Mouse (Mus musculus) 3T3-L1 (cell line): ENCODE measurements around the gene Gmfb.

Source experiments
- DNase-seq: peaks from one replicate; pipeline ENCODE4 v3.0.0-alpha.2; 2015; ENCODE audit warnings: low read depth, low spot score

Gmfb gene

DNA sequence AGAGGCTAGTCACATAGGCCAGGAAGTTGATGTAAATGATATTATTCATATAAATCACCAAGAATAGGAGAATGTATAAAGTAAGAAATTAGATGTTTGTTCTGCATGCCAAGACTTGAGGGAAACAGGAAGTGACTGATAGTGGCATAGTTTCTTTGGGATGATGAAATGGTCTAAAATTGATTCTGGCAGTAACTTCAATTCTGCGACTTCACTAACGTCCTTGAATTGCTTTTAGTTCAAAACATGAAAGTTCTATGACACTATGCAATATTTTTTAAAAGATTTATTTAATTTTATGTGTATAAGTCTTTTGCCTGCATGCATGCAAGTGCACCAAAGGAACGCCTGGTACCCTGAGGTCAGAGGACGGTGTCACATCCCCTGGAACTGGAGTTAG, 18.8 kb downstream of the Gmfb start:
- DNase-seq, result no peak

DNA sequence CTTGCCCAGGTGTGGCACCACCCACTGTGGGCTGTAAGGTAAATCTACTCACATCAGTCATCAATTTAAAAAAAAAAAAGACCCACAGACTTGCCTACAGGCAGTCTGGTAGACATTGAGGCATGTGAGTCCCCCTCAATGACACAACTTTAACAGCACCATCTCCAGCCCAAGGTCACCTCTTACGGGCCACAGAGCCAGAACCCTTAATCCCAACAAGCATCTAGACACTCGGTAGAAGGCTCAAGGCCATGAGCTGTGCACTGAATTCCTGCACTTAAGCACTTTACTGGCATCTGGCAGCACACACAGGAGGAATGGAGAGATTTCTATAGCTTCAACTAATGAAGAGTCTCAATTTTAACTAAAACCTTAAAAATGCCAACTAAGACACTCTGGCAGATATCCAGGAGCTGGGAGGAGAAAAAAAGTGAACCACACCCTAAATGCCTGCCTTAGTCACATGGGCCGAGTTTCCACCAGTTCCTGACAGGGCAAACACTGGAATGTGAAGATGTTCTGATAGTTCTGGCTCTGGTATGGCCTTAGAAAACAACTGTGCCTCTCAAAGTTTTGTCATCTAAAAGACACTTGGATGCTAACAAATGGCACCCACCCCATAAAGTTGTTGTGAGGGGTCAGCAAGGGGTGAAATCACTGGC, 21.2 kb downstream of the Gmfb start:
- DNase-seq, result peak; percentile 73

DNA sequence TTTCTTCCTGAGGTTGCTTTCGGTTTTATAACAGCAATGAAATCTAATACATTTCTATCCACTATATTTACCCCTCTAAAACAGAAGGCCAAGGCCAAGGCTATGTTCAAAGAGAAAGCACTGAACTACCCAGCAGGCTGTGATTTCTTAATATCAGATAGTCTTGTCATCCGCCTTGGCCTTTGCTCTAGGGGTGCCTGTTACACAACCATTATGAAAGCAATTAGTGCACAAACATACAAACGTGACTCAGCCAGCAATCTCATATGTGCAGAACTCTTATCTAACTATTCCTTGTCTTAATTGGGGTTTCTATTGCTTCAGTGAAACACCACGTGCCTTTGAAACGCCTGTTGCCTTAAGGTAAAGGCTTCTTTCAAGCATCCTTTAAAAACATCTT, 27.9 kb downstream of the Gmfb start:
- DNase-seq, result no peak

DNA sequence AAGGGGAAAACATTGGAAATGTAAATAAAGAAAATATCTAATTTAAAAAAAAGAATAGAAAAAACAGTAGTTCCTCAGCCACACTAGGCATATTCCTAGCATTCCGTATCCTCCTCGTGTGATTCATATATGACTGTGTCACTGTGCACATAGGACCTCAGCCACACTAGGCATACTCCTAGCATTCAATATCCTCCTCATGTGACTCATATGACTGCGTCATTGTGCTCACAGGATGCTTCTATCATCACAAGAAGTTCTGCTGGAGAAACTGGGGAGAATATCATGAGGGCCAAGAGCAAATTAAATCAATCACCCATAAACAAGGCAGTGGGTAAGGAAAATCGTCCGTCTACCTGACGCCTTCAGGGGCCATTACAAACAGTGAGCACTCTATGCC, 31.3 kb downstream of the Gmfb start:
- peak; percentile 75 for DNase-seq

DNA sequence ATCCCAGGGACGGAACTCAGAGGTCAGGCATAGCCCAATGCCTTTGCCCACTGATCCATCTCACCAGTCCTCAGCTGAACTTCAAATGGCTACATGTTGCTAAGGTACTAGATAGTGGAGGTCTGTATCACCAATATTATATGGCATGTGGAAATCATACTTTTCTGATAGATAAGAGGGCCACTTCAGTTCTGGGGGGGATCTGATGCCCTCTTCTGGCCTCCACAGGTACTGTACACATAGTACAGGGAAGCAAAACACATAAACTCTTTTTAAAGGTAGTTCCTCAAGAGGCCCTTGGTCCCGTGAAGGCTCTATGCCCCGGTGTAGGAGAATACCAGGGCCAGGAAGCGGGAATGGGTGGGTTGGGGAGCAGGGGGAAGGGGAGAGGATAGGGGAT, 31.7 kb downstream of the Gmfb start:
- DNase-seq, result peak; percentile 42

DNA sequence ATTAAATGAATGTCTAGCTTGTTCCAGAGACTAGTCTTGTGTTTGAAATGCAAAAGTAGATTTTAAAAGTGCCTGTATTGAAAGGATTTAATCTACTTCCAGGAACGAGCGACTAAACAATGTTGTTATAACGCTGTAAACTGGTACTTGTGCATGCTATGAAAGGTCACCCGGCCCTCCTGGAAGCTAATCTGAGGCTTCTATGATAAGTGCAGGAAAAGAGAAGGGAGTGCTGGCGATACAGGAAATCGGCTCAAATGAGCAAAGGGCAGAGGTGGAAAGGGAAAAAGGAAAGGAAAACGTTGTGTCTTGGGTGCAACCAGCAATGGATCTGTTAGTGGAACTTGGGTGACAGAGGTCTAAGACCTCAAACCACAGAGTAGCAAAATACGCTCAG, 33.5 kb downstream of the Gmfb start:
- DNase-seq, result peak; percentile 13

DNA sequence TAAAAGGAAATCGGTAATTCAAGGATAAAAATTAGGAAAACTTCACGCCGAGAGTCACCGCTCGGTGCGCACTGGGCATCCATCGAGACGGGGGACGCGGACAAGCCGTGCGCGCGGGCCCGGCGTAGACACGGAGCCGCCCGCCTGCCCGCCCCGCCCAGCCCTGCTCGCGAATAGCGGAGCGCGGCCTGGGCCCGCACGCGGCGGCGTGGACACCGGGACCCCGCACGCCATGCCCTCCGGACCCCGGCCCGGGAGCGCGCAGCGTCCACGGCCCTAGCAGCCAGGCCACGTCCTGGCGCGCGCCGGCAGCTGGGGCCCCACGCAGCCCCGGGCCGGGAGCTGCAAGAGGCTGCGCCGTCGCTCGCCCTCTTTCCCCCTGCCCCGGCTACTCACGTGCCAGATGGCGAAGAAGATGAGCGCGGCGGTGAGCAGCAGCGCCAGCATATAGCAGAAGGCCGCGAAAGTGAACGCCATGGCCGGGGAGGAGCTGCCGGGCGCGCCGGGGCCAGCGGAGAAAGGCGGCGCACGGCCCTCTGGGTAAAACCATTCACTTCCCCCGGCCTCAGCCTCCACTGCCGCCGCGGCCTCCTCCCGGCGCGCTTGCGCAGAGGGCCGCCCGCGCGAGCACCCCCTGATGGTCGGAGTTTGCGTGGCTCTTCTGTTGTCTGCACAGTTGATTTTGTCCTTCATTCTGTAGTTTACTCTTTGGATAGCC, 34.1 kb downstream of the Gmfb start, which contains the start of gene Cnih1:
Cnih1 (minus strand) TSS at position 625 of the 718 bp plus-strand sequence.
- DNase-seq, result peak; percentile 79

DNA sequence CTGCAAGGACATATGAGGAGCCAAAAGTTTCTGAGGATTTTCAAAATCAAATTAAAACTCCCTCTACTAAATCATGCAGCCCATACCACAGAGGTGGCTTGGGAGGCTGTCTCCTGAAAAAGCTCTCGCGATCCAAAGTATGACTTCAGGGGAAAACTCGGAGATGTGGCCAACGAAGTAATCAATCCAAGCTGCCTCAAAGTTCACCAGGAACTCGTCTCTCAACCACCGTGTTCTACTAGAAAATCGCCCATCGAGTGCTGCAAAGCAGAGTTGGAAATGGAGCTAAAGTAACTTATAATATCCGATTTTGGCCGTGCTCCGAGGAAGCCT, 34.6 kb downstream of the Gmfb start:
- DNase-seq, result peak; percentile 56

DNA sequence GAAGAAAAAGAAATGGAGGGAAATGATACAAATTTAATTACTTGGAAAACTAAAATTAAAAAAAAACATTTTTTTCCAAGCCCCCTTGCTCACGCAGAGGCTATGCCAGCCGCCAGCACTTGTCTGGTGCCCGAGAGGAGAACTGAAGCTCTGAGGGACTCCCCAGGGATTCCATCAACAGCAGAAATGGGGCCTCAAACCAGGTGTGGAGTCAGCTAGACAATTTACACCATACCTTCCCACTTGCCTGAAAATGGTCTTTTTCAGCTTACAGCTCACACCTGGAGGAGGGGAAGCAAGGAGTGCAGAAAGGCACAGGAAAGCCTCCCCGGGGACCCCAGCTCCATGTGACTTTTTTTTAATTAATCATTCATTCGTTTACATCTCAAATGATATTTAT, 36.8 kb downstream of the Gmfb start:
- no peak for DNase-seq

DNA sequence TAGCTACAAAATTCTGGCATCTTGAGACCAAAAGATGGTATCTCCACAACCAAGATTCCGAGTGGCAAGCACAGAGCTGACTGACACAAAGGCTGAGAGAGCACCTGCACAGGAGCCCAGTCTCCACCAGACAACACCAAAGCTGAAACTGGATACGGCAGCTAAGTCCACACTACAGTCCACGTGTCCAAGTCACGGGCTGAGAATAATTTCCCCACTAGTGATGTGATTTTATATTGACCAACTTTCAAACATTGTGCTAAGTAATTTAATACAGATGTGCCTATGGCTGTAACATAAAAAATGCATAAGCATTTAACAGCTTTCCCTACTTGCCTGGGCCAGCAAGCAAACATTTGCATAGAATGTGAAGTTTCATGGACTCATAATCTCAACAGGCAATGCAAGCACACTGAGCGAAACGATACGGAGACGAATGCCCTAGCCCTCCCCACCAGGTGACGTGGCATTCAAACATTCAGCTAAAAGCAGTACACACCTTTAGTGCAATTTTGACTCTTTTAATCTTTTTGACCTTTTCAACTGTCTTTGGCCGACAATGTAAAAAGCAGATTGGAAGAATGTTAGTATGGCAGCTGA, 38.6 kb downstream of the Gmfb start:
- DNase-seq, result no peak

DNA sequence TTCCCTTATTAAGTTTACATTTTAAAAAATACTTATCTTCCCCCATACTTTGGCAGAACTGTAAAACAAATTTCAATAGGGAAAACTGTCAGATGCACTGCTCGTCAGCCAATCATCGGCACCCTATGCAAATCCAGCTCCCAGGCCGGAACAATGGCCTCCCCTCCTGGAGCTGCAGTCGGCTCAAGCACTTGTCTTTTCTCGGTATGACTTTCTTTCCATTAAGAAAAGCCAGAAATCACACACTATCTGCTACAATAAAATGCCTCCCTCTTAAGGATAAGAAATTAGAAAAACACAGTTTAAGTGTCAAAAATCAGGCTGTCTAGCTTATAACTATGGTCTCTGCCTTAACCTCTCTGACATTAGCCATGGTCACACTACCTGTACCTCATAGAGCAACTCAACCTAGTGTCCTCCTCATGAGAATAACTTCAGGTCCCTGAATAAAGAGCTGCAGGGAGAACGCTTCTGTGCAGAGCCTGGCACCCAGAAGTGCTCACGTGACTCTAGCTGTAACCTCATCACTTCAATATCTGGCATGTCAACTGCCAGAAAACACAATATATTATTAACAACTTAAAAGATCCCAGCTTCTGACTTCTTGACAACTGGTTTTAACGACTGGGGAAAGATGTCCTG, 39.7 kb downstream of the Gmfb start:
- no peak for DNase-seq

DNA sequence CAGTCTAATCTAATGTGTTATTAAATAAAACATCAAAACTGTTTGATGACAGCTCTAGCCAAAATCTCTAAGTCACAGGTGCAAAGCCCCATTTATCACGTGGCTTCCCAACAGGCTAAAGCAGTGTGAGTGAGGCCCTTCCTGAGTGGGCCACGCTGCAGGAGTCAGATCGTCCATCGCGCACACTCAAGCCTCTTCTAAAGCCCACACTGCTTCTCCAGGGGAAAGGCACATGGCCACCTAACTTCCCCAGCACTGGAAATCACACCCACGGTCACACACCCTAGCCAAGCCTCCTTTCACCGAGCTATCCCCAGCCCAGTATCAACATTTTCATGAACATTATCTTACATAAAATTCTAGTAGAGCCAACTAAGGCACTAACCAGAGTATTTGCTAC, 41.0 kb downstream of the Gmfb start:
- no peak for DNase-seq

DNA sequence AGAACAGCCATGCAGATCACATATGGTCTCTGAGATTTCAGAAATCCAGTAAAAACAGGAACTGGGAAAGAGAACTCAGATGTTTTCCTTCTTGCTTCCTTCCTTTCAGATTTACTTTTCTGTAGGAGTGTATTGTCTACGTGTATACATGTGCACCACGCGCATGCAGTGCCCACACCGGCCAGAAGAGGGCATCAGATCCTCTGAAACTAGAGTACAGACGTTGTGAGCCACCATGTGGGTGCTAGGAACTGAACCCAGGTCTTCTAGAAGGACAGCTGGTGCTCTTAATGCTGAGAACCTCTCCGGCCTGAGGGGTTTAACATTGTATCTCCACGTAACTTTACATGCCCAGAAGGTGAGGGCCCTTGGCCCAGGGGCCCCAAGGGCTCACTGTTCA, 42.8 kb downstream of the Gmfb start:
- no peak for DNase-seq

DNA sequence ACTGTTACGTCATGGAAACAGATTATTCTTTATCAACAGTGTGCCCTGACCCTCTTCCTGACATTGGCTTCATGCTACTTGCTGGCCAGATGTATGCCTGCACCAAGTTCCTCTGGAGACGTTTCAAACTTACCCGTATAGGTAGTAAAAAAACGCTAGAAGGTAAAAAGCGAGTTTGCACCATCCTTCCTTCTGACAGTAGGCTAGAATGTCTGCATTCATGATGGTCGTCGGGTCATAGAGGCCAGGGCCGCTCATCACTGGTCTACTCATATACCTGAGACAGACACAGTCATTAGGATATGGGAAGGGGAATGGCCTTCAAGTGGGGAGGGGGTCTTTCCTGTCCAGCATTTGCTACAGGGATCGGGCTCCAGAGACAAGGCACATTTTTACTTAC, 43.3 kb downstream of the Gmfb start:
- no peak for DNase-seq

DNA sequence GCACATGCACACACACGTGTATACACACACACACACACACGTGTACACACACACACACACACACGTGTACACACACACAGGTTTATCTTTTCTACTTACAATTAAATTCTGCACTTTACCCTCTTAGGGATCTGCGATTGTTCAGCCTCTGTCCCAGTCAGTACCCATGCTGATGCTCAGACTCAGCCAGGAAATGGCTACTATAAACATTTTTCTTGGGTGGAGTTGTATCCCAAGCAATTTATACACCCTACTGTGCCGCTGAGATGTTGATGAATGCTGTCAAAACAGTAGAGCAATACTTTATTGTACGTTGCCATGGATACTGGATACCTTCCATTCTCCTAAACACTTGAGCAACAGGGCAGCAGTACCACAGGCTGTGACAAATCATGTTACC, 52.0 kb downstream of the Gmfb start:
- DNase-seq, result no peak

DNA sequence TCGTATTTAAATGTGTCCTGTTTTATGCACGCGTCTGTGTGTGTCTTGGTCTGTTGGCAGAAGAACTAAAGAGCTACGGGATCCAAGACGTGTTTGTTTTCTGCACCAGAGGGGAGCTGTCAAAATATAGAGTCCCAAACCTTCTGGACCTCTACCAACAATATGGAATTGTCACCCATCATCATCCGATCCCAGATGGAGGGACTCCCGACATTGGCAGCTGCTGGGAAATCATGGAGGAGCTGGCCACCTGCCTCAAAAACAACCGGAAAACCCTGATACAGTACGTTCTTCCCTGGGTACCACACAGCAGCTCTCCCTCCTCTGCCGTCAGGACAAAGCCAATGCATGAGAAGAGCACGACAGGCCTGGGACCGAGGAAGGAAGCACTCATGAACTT, 54.9 kb downstream of the Gmfb start:
- DNase-seq, result no peak

DNA sequence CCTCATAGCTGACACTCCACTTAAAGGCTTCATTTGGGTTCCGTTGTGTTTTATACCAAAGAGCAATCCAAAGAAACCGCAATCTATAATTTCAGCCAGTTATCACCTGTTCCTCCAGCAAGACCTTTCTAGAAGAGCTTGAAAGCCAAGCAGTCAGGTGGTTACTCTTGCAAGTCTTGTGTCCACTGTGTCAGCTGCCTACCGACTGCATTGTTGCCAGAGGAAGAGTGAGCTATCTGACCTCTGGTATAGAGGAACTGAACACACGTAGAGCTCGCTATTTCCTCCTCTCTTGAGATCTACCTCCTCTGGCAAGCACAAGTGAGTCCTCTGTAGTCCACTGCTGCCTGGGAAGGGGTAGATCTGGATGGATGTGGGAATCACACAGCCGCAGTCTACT, 60.9 kb downstream of the Gmfb start:
- DNase-seq, result peak; percentile 6

DNA sequence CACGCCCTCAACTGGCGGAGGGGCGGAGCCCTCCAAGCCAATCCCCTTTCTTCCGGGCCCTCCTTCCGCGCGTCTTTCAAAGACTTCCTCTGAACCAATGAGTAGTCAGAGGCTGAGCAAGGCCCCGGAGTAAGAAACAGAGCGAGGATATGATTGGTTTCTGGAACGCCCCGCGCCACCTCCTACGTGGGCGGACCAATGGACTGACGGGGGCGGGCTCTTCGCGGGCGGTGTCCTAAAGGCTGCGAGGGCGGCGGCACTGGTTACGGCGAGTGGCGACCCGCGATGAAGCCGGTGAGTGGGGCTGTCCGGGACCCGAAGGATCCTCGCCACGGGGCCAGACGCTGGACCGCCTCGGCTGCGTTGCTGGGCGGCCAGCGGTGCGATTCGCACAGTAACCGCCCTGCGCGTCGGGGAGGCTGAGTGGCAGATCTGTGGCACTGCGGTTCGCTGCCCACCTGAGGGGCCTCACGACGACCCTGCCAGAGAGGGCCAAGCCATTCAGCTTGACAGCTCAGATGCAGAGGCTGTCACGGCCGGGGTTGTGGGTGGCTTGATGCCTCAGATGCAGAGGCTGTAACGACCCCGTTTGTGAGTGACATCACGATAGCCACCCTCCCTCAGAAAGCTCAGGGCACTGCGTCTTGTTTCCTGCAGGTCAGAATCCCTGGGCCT, 61.5 kb downstream of the Gmfb start, which contains the start of gene Cdkn3:
Cdkn3 (plus strand) TSS at position 187 of the 675 bp plus-strand sequence.
- DNase-seq, result peak; percentile 88

DNA sequence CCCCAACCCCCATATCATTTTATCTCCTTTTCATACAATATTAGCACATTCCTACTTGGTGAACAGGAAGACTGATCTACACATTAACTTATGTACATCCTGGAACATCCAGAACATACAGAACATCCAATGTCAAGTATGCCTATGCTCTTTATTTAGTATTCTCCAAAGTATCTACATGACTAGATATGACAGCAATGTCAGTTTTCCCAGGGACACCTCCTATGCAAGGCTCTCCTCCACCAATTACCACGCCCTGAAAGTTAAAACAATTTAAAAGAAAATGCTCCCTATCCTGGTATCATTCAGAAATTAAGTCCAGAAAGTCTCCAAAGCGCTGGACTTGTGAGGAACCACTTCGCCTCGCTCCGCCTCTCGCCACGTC, 62.1 kb downstream of the Gmfb start:
- DNase-seq, result no peak
